Mouse (Mus musculus) spleen, embryonic (tissue): ENCODE data around the gene G3bp1.

Source experiments
- CTCF ChIA-PET: fragments of 350-600 bp; sonication (Branson Sonifier 250); formaldehyde crosslinking; loops from one replicate; lab custom pipeline; 2022; lab: Charles Lee

G3bp1 gene

GRCm38 (mm10) chr11:55469048-55469843 is at the start of gene G3bp1:
G3bp1 (plus strand) TSS chr11:55469685.
- CTCF ChIA-PET, result interaction anchor here (1.3 kb wide), 1 partner anchor 8 kb away, joined by 3 read pairs; the partner anchor contains the start of gene Atox1

GRCm38 (mm10) chr11:55422978-55423377 is 46.5 kb upstream of the G3bp1 start, which contains the start of gene Sparc:
Sparc (minus strand) TSS chr11:55423183.
- CTCF ChIA-PET, result no interaction called here

GRCm38 (mm10) chr11:55423756-55424155 is 45.7 kb upstream of the G3bp1 start:
- CTCF ChIA-PET, result no interaction called here

- CTCF ChIA-PET, result no interaction called here
Observed at GRCm38 (mm10) chr11:55424746-55425360, 44.6 kb upstream of the G3bp1 start.

- CTCF ChIA-PET, result no interaction called here
Observed at GRCm38 (mm10) chr11:55428186-55429012, 41.1 kb upstream of the G3bp1 start.

GRCm38 (mm10) chr11:55429973-55430372 is 39.5 kb upstream of the G3bp1 start:
- CTCF ChIA-PET, result no interaction called here

GRCm38 (mm10) chr11:55432981-55433380 is 36.5 kb upstream of the G3bp1 start:
- CTCF ChIA-PET, result interaction anchor here (0.6 kb wide), 1 partner anchor 20 kb away, joined by 3 read pairs; no protein-coding TSS in a partner anchor

GRCm38 (mm10) chr11:55436089-55436488 is 33.4 kb upstream of the G3bp1 start:
- CTCF ChIA-PET, result no interaction called here

- CTCF ChIA-PET, result no interaction called here
Observed at GRCm38 (mm10) chr11:55438031-55438430, 31.5 kb upstream of the G3bp1 start.

- CTCF ChIA-PET, result no interaction called here
Observed at GRCm38 (mm10) chr11:55439718-55440117, 29.8 kb upstream of the G3bp1 start.

GRCm38 (mm10) chr11:55444772-55445171 is 24.7 kb upstream of the G3bp1 start:
- CTCF ChIA-PET, result no interaction called here

- CTCF ChIA-PET, result interaction anchor here (0.6 to 1.3 kb wide), 2 partner anchors 59 to 409 kb away, joined by 3 to 18 read pairs; no protein-coding TSS in a partner anchor
Observed at GRCm38 (mm10) chr11:55446579-55446978, 22.9 kb upstream of the G3bp1 start.

GRCm38 (mm10) chr11:55449531-55449930 is 20.0 kb upstream of the G3bp1 start:
- CTCF ChIA-PET, result no interaction called here

- CTCF ChIA-PET, result no interaction called here
Observed at GRCm38 (mm10) chr11:55450311-55450710, 19.2 kb upstream of the G3bp1 start.

GRCm38 (mm10) chr11:55453640-55454039 is 15.8 kb upstream of the G3bp1 start:
- CTCF ChIA-PET, result interaction anchor here (0.6 kb wide), 1 partner anchor 9 kb away, joined by 3 read pairs; no protein-coding TSS in a partner anchor

- CTCF ChIA-PET, result no interaction called here
Observed at GRCm38 (mm10) chr11:55455166-55455565, 14.3 kb upstream of the G3bp1 start.

GRCm38 (mm10) chr11:55458501-55458900 is 11.0 kb upstream of the G3bp1 start:
- CTCF ChIA-PET, result no interaction called here

GRCm38 (mm10) chr11:55459850-55460558 is 9.5 kb upstream of the G3bp1 start:
- CTCF ChIA-PET, result interaction anchor here (0.7 to 1.2 kb wide), 3 partner anchors 9 to 1948 kb away, joined by 3 to 11 read pairs (median 3); partner anchors contain the start of gene G3bp1

- CTCF ChIA-PET, result interaction anchor here (0.8 to 1.2 kb wide), 2 partner anchors 8 to 1947 kb away, joined by 3 to 11 read pairs; partner anchors contain the start of gene G3bp1
Observed at GRCm38 (mm10) chr11:55460559-55461018, 8.9 kb upstream of the G3bp1 start.

- CTCF ChIA-PET, result interaction anchor here (1.2 kb wide), 1 partner anchor 8 kb away, joined by 3 read pairs; the partner anchor contains the start of gene G3bp1
Observed at GRCm38 (mm10) chr11:55461019-55461645, 8.4 kb upstream of the G3bp1 start, which contains the start of gene Atox1. Atox1 (minus strand) TSS chr11:55461239.
